Mouse (Mus musculus): ENCODE results near the gene Fnbp1. TPM values are rescaled to one million over a fixed set of nuclear protein-coding genes. Genes with fewer than 3 reads are reported as not detected.

Fnbp1 gene
- polyA plus RNA-seq, 1 experiment from 2014 or later: 12.7 TPM

DNA sequence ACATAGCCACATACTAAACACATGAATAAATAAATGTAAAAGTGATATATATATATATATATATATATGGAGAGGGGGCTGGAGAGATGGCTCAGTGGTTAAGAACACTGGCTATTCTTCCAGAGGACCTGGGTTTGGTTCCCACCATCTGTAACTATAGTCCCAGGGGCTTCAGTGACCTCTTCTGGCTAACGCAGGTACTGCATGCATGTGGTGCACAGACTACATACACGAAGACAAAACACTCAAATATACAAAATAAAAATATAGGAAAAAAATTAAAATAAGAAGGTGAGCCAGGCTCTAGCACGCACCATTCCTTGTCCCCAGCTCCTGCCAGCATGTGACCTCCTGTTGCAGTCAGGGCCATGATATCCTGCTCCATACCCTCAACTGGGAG, 85.7 kb downstream of the Fnbp1 start:
- WGBS: 97% methylated on average over 3 of the region's 3 CpGs
- H3K27ac ChIP-seq: no peak overlapping the region
- no peak overlapping the region for H3K4me3 ChIP-seq
- H3K4me1 ChIP-seq: no peaks in the 10 kb centered on the region
- no peaks in the 10 kb centered on the region for H3K9me3 ChIP-seq (replicated peaks)
- no peak for ATAC-seq
- H3K36me3 ChIP-seq (ENCODE audit: poor library complexity, severe bottlenecking): peaks cover 44% of the 10 kb centered on the region
- no peak overlapping the region for H3K9ac ChIP-seq
- no peaks in the 10 kb centered on the region for H3K27me3 ChIP-seq
- no peak overlapping the region for H3K4me2 ChIP-seq

DNA sequence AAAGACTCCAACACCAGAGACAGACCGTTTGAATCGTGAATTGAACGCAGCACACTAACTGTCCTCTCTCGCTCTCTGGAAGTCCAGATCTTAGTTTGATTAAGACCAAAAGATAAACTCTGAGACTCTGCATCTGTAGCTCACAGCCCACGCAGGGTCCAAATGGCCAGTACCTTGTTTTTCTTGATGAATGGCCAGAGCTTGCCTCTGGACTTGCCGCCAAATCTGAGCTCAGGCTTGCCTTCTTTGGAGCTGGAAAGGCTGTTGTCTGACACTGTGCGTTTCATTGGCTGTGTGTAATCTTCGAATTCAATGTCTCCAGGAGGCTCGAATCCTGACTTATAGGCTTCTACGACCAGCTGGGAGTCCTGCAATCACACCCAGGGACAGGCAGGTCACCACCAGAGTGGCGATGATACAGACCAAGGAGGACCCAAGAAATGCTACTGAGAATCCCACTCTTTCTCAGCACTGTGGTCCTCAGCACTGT, 87.9 kb downstream of the Fnbp1 start:
- Histone ChIP-seq H3K36me3 (ENCODE audit: poor library complexity, severe bottlenecking) (peaks cover 44% of the 10 kb centered on the region), H3K4me3 (no peak overlapping the region), H3K4me1 (no peaks in the 10 kb centered on the region), H3K9me3 (replicated peaks) (no peaks in the 10 kb centered on the region), H3K27me3 (no peaks in the 10 kb centered on the region), H3K9ac (no peak overlapping the region), H3K27ac (no peak overlapping the region), H3K4me2 (no peak overlapping the region)
- 96% methylated on average over 11 of the region's 11 CpGs for WGBS
- ATAC-seq: no peak

DNA sequence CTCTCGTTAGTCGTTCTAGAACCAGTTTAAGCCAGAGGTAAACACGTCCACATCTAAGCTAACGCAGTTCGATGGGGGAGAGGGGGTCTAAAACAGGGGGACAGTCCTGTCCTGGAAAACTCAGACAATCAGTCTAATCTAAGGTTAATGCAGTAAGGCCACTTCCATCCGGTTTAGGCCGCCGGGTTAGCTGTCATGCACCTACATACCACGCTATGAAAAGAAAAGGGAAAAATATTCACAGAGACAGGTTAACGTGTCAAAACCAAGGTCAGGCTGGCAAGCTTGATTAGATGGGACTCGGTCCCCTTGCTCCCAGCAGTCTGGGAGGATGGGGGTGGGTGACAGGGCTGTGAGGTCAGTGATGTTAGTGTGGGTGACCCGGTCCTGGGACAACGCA, 88.4 kb downstream of the Fnbp1 start:
- no peak overlapping the region for H3K9ac ChIP-seq
- H3K9me3 ChIP-seq (replicated peaks): no peaks in the 10 kb centered on the region
- H3K36me3 ChIP-seq (ENCODE audit: poor library complexity, severe bottlenecking): peaks cover 44% of the 10 kb centered on the region
- no peak for ATAC-seq
- no peaks in the 10 kb centered on the region for H3K4me1 ChIP-seq
- no peaks in the 10 kb centered on the region for H3K27me3 ChIP-seq
- no peak overlapping the region for H3K4me3 ChIP-seq
- WGBS: 95% methylated on average over 13 of the region's 13 CpGs
- H3K4me2 ChIP-seq: no peak overlapping the region
- no peak overlapping the region for H3K27ac ChIP-seq

DNA sequence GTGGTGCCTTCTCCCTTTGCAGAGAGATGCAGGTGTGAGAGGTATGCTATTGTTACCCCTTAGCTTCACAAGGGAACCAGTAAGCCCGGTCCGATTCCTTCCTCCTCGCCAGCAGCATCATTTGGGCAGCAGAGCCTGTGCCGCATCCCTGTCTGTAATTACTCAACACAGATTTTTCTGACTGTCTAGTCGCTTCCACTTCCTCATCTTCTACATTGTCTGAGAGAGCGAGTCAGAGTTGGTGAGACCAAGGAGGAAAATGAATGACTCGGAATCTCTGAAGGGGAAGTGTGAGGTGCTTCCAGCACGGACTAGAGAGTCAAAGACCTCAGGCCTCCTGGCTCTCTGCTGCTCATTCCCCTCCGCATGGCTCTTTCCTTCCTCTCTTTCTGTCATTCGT, 89.4 kb downstream of the Fnbp1 start:
- no peak overlapping the region for H3K27ac ChIP-seq
- H3K9ac ChIP-seq: no peak overlapping the region

DNA sequence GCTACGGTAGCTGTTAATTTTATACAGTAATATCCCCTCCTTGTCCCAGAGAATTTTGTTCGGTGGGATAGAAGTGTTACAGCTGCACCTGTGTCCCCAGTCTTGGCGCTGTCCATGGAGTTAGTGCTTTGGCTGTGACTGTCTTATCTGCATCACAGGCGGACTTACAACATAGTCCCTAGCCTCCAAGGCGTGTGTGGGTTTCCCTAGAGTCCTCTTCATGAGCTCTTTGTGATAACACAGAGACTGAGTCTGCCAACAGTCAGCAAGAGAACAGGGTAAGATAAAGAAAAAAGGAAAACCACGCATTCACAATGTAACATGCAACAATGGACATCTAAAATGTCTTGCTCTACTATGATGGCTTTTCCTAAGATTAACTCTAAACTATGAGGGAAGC, 93.8 kb downstream of the Fnbp1 start:
- Histone ChIP-seq H3K4me2 (no peak overlapping the region), H3K4me3 (no peak overlapping the region), H3K36me3 (ENCODE audit: poor library complexity, severe bottlenecking) (peaks cover 8% of the 10 kb centered on the region), H3K27me3 (no peaks in the 10 kb centered on the region), H3K9ac (no peak overlapping the region), H3K9me3 (replicated peaks) (no peaks in the 10 kb centered on the region), H3K4me1 (no peaks in the 10 kb centered on the region), H3K27ac (no peak overlapping the region)
- no peak for ATAC-seq
- 94% methylated on average over 6 of the region's 6 CpGs for WGBS

More for the DNA sequence above, 89.4 kb downstream of the Fnbp1 start:
- Histone ChIP-seq H3K9me3 (replicated peaks) (no peaks in the 10 kb centered on the region), H3K27me3 (no peaks in the 10 kb centered on the region), H3K4me1 (no peaks in the 10 kb centered on the region), H3K4me3 (no peak overlapping the region), H3K4me2 (no peak overlapping the region), H3K36me3 (ENCODE audit: poor library complexity, severe bottlenecking) (peaks cover 40% of the 10 kb centered on the region)
- WGBS: 93% methylated on average over 10 of the region's 10 CpGs
- ATAC-seq: no peak

DNA sequence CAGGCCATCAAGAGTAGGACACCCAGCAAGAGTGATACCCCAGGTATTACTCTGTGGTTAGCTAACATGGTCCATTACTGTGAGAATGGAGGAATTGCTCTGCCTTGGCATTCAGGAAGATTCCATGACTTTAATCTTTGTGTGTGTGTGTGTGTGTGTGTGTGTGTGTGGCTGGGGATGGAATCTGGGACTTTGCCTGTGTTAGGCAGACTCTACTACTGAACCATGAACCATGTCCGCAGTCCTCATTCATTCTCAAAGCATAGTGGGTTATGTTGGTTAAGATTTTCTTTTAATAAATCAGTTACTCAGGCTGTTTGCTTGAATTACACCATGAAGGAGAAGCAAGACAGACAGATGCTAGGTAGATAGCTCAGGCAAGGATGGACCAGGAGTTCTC, 98.0 kb downstream of the Fnbp1 start:
- no peaks in the 10 kb centered on the region for H3K4me1 ChIP-seq
- H3K27ac ChIP-seq: no peak overlapping the region
- H3K9me3 ChIP-seq (replicated peaks): no peaks in the 10 kb centered on the region
- H3K4me3 ChIP-seq: no peak overlapping the region
- H3K4me2 ChIP-seq: no peak overlapping the region
- no peak for ATAC-seq
- H3K9ac ChIP-seq: no peak overlapping the region
- 100% methylated on average over 1 of the region's 1 CpGs for WGBS
- peaks cover 13% of the 10 kb centered on the region for H3K36me3 ChIP-seq (ENCODE audit: poor library complexity, severe bottlenecking)
- H3K27me3 ChIP-seq: no peaks in the 10 kb centered on the region

DNA sequence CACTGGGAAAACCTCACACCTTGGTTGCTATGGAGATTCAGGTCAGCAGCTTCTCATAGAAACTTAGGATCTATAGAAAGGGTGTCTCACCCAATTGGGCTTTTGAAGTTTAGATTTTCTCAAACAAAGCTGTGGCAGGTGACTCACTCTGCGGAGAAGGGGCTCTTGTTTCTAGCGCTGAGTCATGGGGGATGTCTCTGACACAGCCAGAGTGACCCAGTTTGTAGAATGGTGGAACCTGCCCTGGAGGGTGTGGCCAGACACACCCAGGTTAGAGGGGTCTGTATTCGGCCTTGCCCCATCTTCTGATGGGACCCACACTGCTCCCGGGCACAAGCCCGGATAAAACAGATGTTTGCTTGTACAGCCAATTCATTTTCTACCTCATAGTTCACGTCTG, 98.9 kb downstream of the Fnbp1 start:
- H3K27ac ChIP-seq: no peak overlapping the region
- no peak for ATAC-seq
- WGBS: 90% methylated on average over 6 of the region's 6 CpGs

DNA sequence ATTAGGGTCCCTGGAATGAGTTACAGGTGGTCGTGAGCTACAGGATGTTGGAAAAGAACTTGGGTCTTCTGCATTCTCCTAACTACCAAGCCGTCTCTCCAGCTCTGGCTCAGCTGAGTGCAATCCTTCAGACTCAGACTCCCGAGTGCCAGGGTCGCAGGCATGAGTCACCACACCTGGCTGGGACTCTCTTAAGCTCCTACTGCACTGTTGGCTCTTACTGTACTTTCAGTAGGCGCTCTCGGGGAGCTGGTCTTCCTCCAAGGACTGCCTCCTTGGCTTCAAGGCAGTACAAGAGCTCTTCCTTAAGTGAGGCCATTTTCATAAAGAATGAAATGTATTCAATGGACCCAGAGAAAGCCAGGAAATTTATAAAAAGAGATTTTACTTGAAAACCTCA, 100.4 kb downstream of the Fnbp1 start:
- WGBS: 90% methylated on average over 6 of the region's 6 CpGs
- H3K9ac ChIP-seq: no peak overlapping the region
- H3K36me3 ChIP-seq (ENCODE audit: poor library complexity, severe bottlenecking): peaks cover 21% of the 10 kb centered on the region
- H3K4me1 ChIP-seq: no peaks in the 10 kb centered on the region
- H3K4me3 ChIP-seq: no peak overlapping the region
- no peaks in the 10 kb centered on the region for H3K27me3 ChIP-seq
- no peaks in the 10 kb centered on the region for H3K9me3 ChIP-seq (replicated peaks)
- no peak overlapping the region for H3K4me2 ChIP-seq
- no peak for ATAC-seq
- H3K27ac ChIP-seq: no peak overlapping the region

More for the DNA sequence above, 98.9 kb downstream of the Fnbp1 start:
- Histone ChIP-seq H3K27me3 (no peaks in the 10 kb centered on the region), H3K4me2 (no peak overlapping the region), H3K4me3 (no peak overlapping the region), H3K9me3 (replicated peaks) (no peaks in the 10 kb centered on the region), H3K9ac (no peak overlapping the region), H3K4me1 (no peaks in the 10 kb centered on the region), H3K36me3 (ENCODE audit: poor library complexity, severe bottlenecking) (peaks cover 13% of the 10 kb centered on the region)

DNA sequence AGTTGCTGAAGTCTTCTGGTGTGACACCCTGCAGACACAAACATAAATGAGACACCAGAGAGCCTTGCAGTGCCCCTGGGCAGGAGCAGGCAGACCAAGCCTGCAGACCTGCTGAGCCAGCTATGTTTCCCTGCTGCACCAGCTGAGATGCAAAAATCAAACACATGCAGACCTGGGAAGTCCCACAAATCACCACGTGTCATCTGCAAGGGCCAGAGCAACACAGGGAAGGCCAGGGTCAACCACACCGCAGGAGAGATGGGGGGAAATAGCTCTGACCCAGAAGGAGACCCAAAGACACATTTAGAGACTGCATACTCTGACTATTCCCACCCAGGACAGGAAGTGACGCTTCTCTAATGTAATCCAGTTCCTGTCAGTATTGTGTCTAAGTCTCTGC, 101.3 kb downstream of the Fnbp1 start:
- Histone ChIP-seq H3K4me2 (no peak overlapping the region), H3K9me3 (replicated peaks) (no peaks in the 10 kb centered on the region), H3K4me1 (no peaks in the 10 kb centered on the region), H3K4me3 (no peak overlapping the region), H3K27me3 (no peaks in the 10 kb centered on the region), H3K36me3 (ENCODE audit: poor library complexity, severe bottlenecking) (peaks cover 30% of the 10 kb centered on the region), H3K27ac (no peak overlapping the region), H3K9ac (no peak overlapping the region)
- 83% methylated on average over 3 of the region's 3 CpGs for WGBS
- no peak for ATAC-seq

DNA sequence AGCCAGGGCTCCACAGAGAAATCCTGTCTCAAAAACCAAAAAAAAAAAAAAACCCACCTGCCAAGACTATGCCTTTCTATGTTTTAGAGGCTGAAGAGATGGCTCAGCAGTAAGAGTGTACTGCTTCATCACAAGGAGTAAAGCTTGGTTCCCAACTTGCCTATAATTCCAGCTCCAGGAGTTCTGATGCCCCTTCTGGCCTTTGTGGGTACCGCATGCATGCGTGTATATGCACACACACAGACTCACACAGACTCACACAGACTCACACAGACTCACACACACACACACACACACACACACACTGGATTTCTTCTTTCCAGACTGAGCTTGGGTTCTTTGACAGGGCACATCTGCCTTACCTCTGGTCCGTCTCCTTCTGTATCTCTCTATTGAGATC, 101.8 kb downstream of the Fnbp1 start:
- H3K27ac ChIP-seq: no peak overlapping the region
- ATAC-seq: no peak
- WGBS: 99% methylated on average over 3 of the region's 3 CpGs
- H3K27me3 ChIP-seq: no peaks in the 10 kb centered on the region
- H3K36me3 ChIP-seq (ENCODE audit: poor library complexity, severe bottlenecking): peaks cover 34% of the 10 kb centered on the region
- no peak overlapping the region for H3K4me2 ChIP-seq
- H3K9me3 ChIP-seq (replicated peaks): no peaks in the 10 kb centered on the region
- no peak overlapping the region for H3K4me3 ChIP-seq
- H3K4me1 ChIP-seq: no peaks in the 10 kb centered on the region
- no peak overlapping the region for H3K9ac ChIP-seq

DNA sequence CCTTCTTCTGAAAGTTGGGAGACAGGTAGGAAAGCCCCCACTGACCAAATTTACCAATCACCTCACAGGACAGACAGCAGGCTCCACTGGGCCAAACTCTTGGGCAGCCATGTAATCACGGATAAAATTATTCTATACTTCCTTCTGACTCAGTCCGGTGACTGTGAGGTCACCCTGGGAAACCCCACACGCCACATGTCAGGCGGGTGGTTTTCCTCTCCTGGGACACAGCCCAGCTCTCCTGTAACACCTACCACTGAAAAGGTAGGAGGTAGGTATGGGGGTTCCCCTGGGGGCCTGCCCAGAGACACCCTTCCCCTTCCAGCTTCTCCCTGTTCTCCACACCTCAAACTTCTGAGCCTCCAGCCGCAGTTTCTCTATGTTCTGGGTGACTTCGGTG, 105.0 kb downstream of the Fnbp1 start:
- ATAC-seq: no peak

DNA sequence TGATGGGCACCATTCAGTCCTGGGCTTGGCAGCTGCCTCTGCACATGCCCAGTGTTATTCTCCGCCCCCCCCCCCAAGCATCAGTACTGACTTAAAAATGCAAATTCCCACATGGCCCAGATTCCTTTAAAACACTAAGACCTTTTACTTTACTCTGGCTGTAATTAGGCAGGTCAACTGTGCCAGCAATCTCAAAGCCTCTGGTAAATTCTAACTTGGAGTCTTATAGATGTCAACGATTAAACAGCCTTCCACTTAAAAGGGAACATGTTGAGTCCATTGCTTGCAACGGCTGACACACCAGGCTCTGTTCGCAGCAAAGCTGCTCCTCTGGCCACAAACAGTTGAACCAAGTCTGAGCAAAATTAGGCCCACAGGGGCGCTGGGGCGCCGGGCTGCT, 109.8 kb downstream of the Fnbp1 start:
- H3K4me1 ChIP-seq: no peaks in the 10 kb centered on the region
- 85% methylated on average over 7 of the region's 7 CpGs for WGBS
- no peaks in the 10 kb centered on the region for H3K9me3 ChIP-seq (replicated peaks)
- no peak overlapping the region for H3K4me3 ChIP-seq
- H3K27me3 ChIP-seq: no peaks in the 10 kb centered on the region
- no peak overlapping the region for H3K9ac ChIP-seq
- H3K4me2 ChIP-seq: no peak overlapping the region
- peaks cover 59% of the 10 kb centered on the region for H3K36me3 ChIP-seq (ENCODE audit: poor library complexity, severe bottlenecking)
- H3K27ac ChIP-seq: no peak overlapping the region
- ATAC-seq: no peak

More for the DNA sequence above, 105.0 kb downstream of the Fnbp1 start:
- H3K9me3 ChIP-seq (replicated peaks): no peaks in the 10 kb centered on the region
- peaks cover 59% of the 10 kb centered on the region for H3K36me3 ChIP-seq (ENCODE audit: poor library complexity, severe bottlenecking)
- no peaks in the 10 kb centered on the region for H3K4me1 ChIP-seq
- no peak overlapping the region for H3K4me2 ChIP-seq
- H3K4me3 ChIP-seq: no peak overlapping the region
- H3K9ac ChIP-seq: no peak overlapping the region
- 94% methylated on average over 6 of the region's 6 CpGs for WGBS
- no peak overlapping the region for H3K27ac ChIP-seq
- no peaks in the 10 kb centered on the region for H3K27me3 ChIP-seq

DNA sequence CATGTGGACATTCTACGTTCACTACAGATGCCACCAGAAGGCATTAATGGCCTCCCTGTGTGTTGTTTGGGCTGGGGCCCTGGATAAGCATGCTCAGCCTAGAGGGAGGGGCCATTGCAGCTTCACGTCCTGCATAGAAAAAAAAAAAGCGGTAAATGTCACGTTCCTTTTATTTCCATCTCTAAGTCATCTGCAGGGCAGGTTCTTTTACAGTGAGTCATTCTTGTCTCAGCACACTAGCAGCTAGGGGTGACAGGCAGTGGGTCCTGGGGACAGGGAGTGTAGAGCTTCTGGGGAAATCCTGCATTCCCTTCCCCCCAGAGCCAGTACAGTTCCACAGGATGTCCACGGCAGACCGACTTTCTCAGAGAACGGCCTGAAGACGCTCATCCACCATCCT, 115.2 kb downstream of the Fnbp1 start:
- Histone ChIP-seq H3K4me1 (no peaks in the 10 kb centered on the region), H3K9ac (no peak overlapping the region), H3K27ac (no peak overlapping the region), H3K4me2 (no peak overlapping the region), H3K4me3 (no peak overlapping the region), H3K27me3 (no peaks in the 10 kb centered on the region), H3K36me3 (ENCODE audit: poor library complexity, severe bottlenecking) (peaks cover 24% of the 10 kb centered on the region), H3K9me3 (replicated peaks) (no peaks in the 10 kb centered on the region)
- ATAC-seq: no peak
- WGBS: 74% methylated on average over 8 of the region's 8 CpGs

Measured in forebrain, embryonic 13.5 days (tissue).